Mouse (Mus musculus) heart, embryonic 14.5 days (tissue): ENCODE measurements around the gene Gm16181. TPM values are rescaled to one million over a fixed set of nuclear protein-coding genes. Genes with fewer than 3 reads are reported as not detected.

Source experiments
- ATAC-seq: fragments of 200-750 bp; cut with Nextera tagmentation; 2 replicates; pipeline ENCODE4 v1.8.0; 2017; ENCODE audit warnings: low read depth, moderate TSS enrichment; ENCODE audit not compliant: insufficient number of reproducible peaks, insufficient read depth, low FRiP score
- H3K27ac ChIP-seq, 2 experiments: fragments of 200-500 bp in 1 of 2; fragments of 300-500 bp in 1 of 2; sonication (generic) in 1 of 2; replicated peaks in 1 of 2; 2 replicates each; pipeline ENCODE4 v1.5.1; 2012 to 2014; ENCODE audit warnings: low read depth in 2 of 2, low read length in 2 of 2, control low read depth in 1 of 2, mild to moderate bottlenecking in 1 of 2, mixed read lengths in 1 of 2; ENCODE audit not compliant: control insufficient read depth in 1 of 2, insufficient read depth in 1 of 2
- H3K27me3 ChIP-seq: fragments of 300-500 bp; sonication (generic); 2 replicates; pipeline ENCODE4 v1.6.1; 2014; ENCODE audit warnings: mild to moderate bottlenecking, low read length, control low read depth; ENCODE audit not compliant: control insufficient read depth, insufficient read depth
- H3K36me3 ChIP-seq: fragments of 300-500 bp; sonication (generic); 2 replicates; pipeline ENCODE4 v1.6.1; 2014; ENCODE audit warnings: mild to moderate bottlenecking, control low read depth, low read length, mixed read lengths; ENCODE audit not compliant: control insufficient read depth, insufficient read depth
- H3K4me1 ChIP-seq, 2 experiments: fragments of 200-500 bp in 1 of 2; fragments of 300-500 bp in 1 of 2; sonication (generic) in 1 of 2; 2 replicates each; pipeline ENCODE4 v1.6.1; 2012 to 2014; ENCODE audit warnings: low read length in 2 of 2, control low read depth in 1 of 2, mixed read lengths in 1 of 2; ENCODE audit not compliant: control insufficient read depth in 2 of 2, insufficient read depth in 2 of 2
- H3K4me2 ChIP-seq: fragments of 300-500 bp; sonication (generic); 2 replicates; pipeline ENCODE4 v1.6.1; 2014; ENCODE audit warnings: mild to moderate bottlenecking, low read length
- H3K4me3 ChIP-seq, 2 experiments: fragments of 200-500 bp in 1 of 2; fragments of 300-500 bp in 1 of 2; sonication (generic) in 1 of 2; 2 replicates each; pipeline ENCODE4 v1.5.1; 2012 to 2014; ENCODE audit warnings: low read length in 2 of 2, mild to moderate bottlenecking in 2 of 2, control low read depth in 1 of 2, low read depth in 1 of 2, moderate library complexity in 1 of 2; ENCODE audit not compliant: control insufficient read depth in 1 of 2, insufficient read depth in 1 of 2
- H3K9ac ChIP-seq: fragments of 300-500 bp; sonication (generic); 2 replicates; pipeline ENCODE4 v1.6.1; 2014; ENCODE audit warnings: mild to moderate bottlenecking, low read length
- H3K9me3 ChIP-seq: fragments of 300-500 bp; sonication (generic); 2 replicates; pipeline ENCODE4 v1.6.1; 2016; ENCODE audit warnings: low read length, control low read depth; ENCODE audit not compliant: control insufficient read depth
- WGBS: fragments of 180-500 bp; shearing (Covaris S2); extraction: QIAGEN DNeasy Blood & Tissue Kit; methylation state at CpG from one replicate; pipeline ENCODE4 v1.1.7; 2014; 5-methylcytosine and 5-hydroxymethylcytosine counted together
- polyA plus RNA-seq: library from polyadenylated mRNA; unstranded; fragments of >200 nt; fragmentation: Nextera tagmentation; extraction: Ambion mirVana; gene quantifications from 2 replicates; pipeline ENCODE4 v1.2.1, GENCODE M21; 2014

Gene Gm16181
- polyA plus RNA-seq, 1 experiment from 2014 or later, result not detected

- no peak overlapping the region for H3K9ac ChIP-seq
- H3K27ac ChIP-seq, result no peak overlapping the region
- H3K4me3 ChIP-seq, result no peak overlapping the region
- H3K4me2 ChIP-seq, result no peak overlapping the region
- no peaks in the 10 kb centered on the region for H3K27me3 ChIP-seq
- H3K4me1 ChIP-seq, result no peaks in the 10 kb centered on the region
- H3K36me3 ChIP-seq, result no peaks in the 10 kb centered on the region
- no peak for ATAC-seq
- H3K9me3 ChIP-seq, result no peaks in the 10 kb centered on the region
- WGBS, result 76% methylated on average over 5 of the region's 5 CpGs
Measured at GRCm38 (mm10) chr17:35180093-35180492, 40.5 kb upstream of the Gm16181 start.

GRCm38 (mm10) chr17:35185639-35186611 lies 34.7 kb upstream of the Gm16181 start:
- Histone ChIP-seq H3K27ac (peak overlapping the region; percentile 17 to 57), H3K36me3 (no peaks in the 10 kb centered on the region), H3K4me2 (peak overlapping the region; percentile 70), H3K9me3 (no peaks in the 10 kb centered on the region), H3K27me3 (no peaks in the 10 kb centered on the region), H3K4me3 (peak overlapping the region; percentile 44 to 49), H3K9ac (peak overlapping the region; percentile 54), H3K4me1 (peaks cover 0 to 3% of the 10 kb centered on the region in 2 experiments; a peak in 2 of 4 replicates)
- no peak for ATAC-seq
- 4% methylated on average over 18 of the region's 18 CpGs for WGBS

- H3K4me1 ChIP-seq, result peaks cover 0 to 3% of the 10 kb centered on the region in 2 experiments; a peak in 2 of 4 replicates
- H3K27ac ChIP-seq, result peak overlapping the region in 1 of 2 experiments; percentile 57; a peak in 2 of 4 replicates
- no peaks in the 10 kb centered on the region for H3K27me3 ChIP-seq
- whole genome bisulfite sequencing, result 1% methylated on average over 4 of the region's 4 CpGs
- H3K9ac ChIP-seq, result peak overlapping the region; percentile 54; the same call in 1 of the 2 replicates
- ATAC-seq, result no peak
- H3K9me3 ChIP-seq, result no peaks in the 10 kb centered on the region
- H3K4me3 ChIP-seq, result peak overlapping the region; percentile 17 to 49; a peak in 3 of 4 replicates
- H3K4me2 ChIP-seq, result peak overlapping the region; percentile 70
- H3K36me3 ChIP-seq, result no peaks in the 10 kb centered on the region
Measured at GRCm38 (mm10) chr17:35186681-35187080, 34.0 kb upstream of the Gm16181 start.

GRCm38 (mm10) chr17:35187345-35187744 lies 33.3 kb upstream of the Gm16181 start:
- peaks cover 0 to 3% of the 10 kb centered on the region in 2 experiments; a peak in 2 of 4 replicates for H3K4me1 ChIP-seq
- no peak overlapping the region for H3K27ac ChIP-seq
- no peak overlapping the region for H3K4me3 ChIP-seq
- H3K27me3 ChIP-seq, result no peaks in the 10 kb centered on the region
- H3K36me3 ChIP-seq, result no peaks in the 10 kb centered on the region
- WGBS, result 66% methylated on average over 4 of the region's 4 CpGs
- no peak overlapping the region for H3K4me2 ChIP-seq
- ATAC-seq, result no peak
- no peaks in the 10 kb centered on the region for H3K9me3 ChIP-seq
- H3K9ac ChIP-seq, result no peak overlapping the region

GRCm38 (mm10) chr17:35187959-35188610 lies 32.5 kb upstream of the Gm16181 start, which contains the start of gene Lst1:
Lst1 (minus strand) TSS chr17:35188439.
- 70% methylated on average over 7 of the region's 7 CpGs for WGBS
- Histone ChIP-seq H3K9ac (no peak within 1 kb of the TSS), H3K27ac (no peak within 1 kb of the TSS), H3K36me3 (no peaks in the 10 kb centered on the region), H3K9me3 (no peaks in the 10 kb centered on the region), H3K4me2 (no peak within 1 kb of the TSS), H3K4me3 (no peak within 1 kb of the TSS), H3K4me1 (peaks cover 0 to 3% of the 10 kb centered on the region in 2 experiments; a peak in 2 of 4 replicates), H3K27me3 (no peaks in the 10 kb centered on the region)
- ATAC-seq, result no peak

GRCm38 (mm10) chr17:35189186-35189585 lies 31.4 kb upstream of the Gm16181 start:
- H3K9me3 ChIP-seq, result no peaks in the 10 kb centered on the region
- peaks cover 9% of the 10 kb centered on the region for H3K27me3 ChIP-seq
- H3K9ac ChIP-seq, result no peak overlapping the region
- no peak for ATAC-seq
- H3K4me3 ChIP-seq, result no peak overlapping the region
- peaks cover 0 to 3% of the 10 kb centered on the region in 2 experiments; a peak in 2 of 4 replicates for H3K4me1 ChIP-seq
- no peaks in the 10 kb centered on the region for H3K36me3 ChIP-seq
- 41% methylated on average over 1 of the region's 1 CpGs for WGBS
- H3K27ac ChIP-seq, result no peak overlapping the region
- no peak overlapping the region for H3K4me2 ChIP-seq

- Histone ChIP-seq H3K27ac (no peak overlapping the region), H3K36me3 (no peaks in the 10 kb centered on the region), H3K4me2 (no peak overlapping the region), H3K9ac (no peak overlapping the region), H3K4me1 (peaks cover 0 to 3% of the 10 kb centered on the region in 2 experiments; a peak in 2 of 4 replicates), H3K27me3 (peaks cover 18% of the 10 kb centered on the region), H3K9me3 (no peaks in the 10 kb centered on the region), H3K4me3 (no peak overlapping the region)
- WGBS, result 60% methylated on average over 4 of the region's 4 CpGs
- no peak for ATAC-seq
Measured at GRCm38 (mm10) chr17:35190096-35190495, 30.5 kb upstream of the Gm16181 start.
